Mouse (Mus musculus) liver, embryonic 16.5 days (tissue): ENCODE measurements around the gene Tcerg1l. TPM values are rescaled to one million over a fixed set of nuclear protein-coding genes. Genes with fewer than 3 reads are reported as not detected.

Source experiments
- ATAC-seq: fragments of 200-750 bp; cut with Nextera tagmentation; 2 replicates; pipeline ENCODE4 v1.8.0; 2017; ENCODE audit warnings: low read depth, mild to moderate bottlenecking, moderate number of reproducible peaks, moderate library complexity
- H3K27ac ChIP-seq: fragments of 300-500 bp; sonication (generic); 2 replicates; pipeline ENCODE4 v1.5.1; 2014; ENCODE audit warnings: mild to moderate bottlenecking, low read length
- H3K27me3 ChIP-seq: fragments of 300-500 bp; sonication (generic); 2 replicates; pipeline ENCODE4 v1.6.1; 2014; ENCODE audit warnings: low read depth, low read length, mixed read lengths; ENCODE audit not compliant: control insufficient read depth, insufficient read depth
- H3K36me3 ChIP-seq: fragments of 300-500 bp; sonication (generic); 2 replicates; pipeline ENCODE4 v1.6.1; 2014; ENCODE audit warnings: mild to moderate bottlenecking; ENCODE audit not compliant: control insufficient read depth, insufficient read depth
- H3K4me1 ChIP-seq: fragments of 300-500 bp; sonication (generic); 2 replicates; pipeline ENCODE4 v1.6.1; 2014; ENCODE audit warnings: low read depth, low read length, mixed read lengths; ENCODE audit not compliant: control insufficient read depth
- H3K4me2 ChIP-seq: fragments of 300-500 bp; sonication (generic); 2 replicates; pipeline ENCODE4 v1.6.1; 2014; ENCODE audit warnings: low read depth, low read length, mixed read lengths
- H3K4me3 ChIP-seq: fragments of 300-500 bp; sonication (generic); 2 replicates; pipeline ENCODE4 v1.5.1; 2014; ENCODE audit warnings: low read depth, mild to moderate bottlenecking, low read length
- H3K9ac ChIP-seq: fragments of 300-500 bp; sonication (generic); 2 replicates; pipeline ENCODE4 v1.6.1; 2014; ENCODE audit warnings: low read depth, low read length
- H3K9me3 ChIP-seq: fragments of 300-500 bp; sonication (generic); replicated peaks from 2 replicates; pipeline ENCODE4 v1.6.1; 2016; ENCODE audit warnings: low read length; ENCODE audit not compliant: control insufficient read depth
- WGBS: fragments of 180-500 bp; shearing (Covaris S2); extraction: QIAGEN DNeasy Blood & Tissue Kit; methylation state at CpG from one replicate; pipeline ENCODE4 v1.1.7; 2014; ENCODE audit not compliant: insufficient replicate concordance; 5-methylcytosine and 5-hydroxymethylcytosine counted together
- polyA plus RNA-seq: library from polyadenylated mRNA; unstranded; fragments of >200 nt; fragmentation: Nextera tagmentation; extraction: Ambion mirVana; gene quantifications from 2 replicates; pipeline ENCODE4 v1.2.1, GENCODE M21; 2015

The Tcerg1l gene
- not detected in 2 replicates for polyA plus RNA-seq

DNA sequence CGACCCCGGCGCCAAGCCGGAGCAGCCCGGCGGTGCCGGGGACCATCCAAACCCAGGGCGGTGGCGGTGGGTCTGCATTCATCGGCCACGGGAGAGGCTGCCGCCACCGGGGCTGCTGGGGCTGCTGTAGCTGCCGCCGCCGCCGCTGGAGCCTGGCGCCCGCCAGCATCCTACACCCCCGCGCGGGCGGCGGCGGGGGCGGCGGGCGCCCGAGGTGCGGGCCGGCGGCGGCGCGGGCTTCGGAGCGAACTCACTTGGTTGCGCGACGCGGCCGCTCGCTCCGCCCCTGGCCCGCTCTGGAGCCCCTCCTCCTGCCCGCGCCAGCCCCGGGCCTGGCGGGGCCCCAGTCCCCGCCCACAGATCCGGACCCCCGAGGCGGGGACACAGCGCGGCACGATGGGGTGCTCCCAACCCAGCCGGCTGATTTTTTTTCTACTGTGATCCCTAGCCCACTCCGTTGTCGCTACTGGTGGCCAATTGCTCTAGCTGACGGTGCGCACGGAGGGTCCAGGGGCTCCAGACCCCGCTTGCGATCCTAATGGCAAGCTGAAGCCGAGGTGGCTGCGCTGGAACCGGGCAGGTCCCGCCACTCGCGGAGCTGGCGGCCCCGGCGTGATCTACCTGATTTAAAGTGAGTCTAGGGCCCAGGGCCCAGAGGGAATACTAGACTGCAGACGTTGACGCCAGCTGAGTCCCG is at the start of gene Tcerg1l:
TSS of gene Tcerg1l (minus strand) at position 246 of the 697 bp plus-strand sequence.
- H3K27me3 ChIP-seq, result peaks cover 31% of the 10 kb centered on the region
- peak within 1 kb of the TSS; percentile 30 for H3K4me2 ChIP-seq
- no peaks in the 10 kb centered on the region for H3K36me3 ChIP-seq
- ATAC-seq, result no peak
- 1% methylated on average over 65 of the region's 76 CpGs for WGBS
- no peak within 1 kb of the TSS for H3K9ac ChIP-seq
- H3K9me3 ChIP-seq, result no peaks in the 10 kb centered on the region
- H3K27ac ChIP-seq, result no peak within 1 kb of the TSS
- H3K4me1 ChIP-seq, result no peaks in the 10 kb centered on the region; the same call in 1 of the 2 replicates
- H3K4me3 ChIP-seq, result peak within 1 kb of the TSS; percentile 13

- WGBS, result 48% methylated on average over 4 of the region's 4 CpGs
- Histone ChIP-seq H3K9ac (no peak overlapping the region), H3K4me2 (no peak overlapping the region), H3K4me1 (no peaks in the 10 kb centered on the region), H3K27me3 (no peaks in the 10 kb centered on the region), H3K9me3 (no peaks in the 10 kb centered on the region), H3K36me3 (no peaks in the 10 kb centered on the region), H3K27ac (no peak overlapping the region), H3K4me3 (no peak overlapping the region)
- ATAC-seq, result no peak
These were observed 44.6 kb upstream of the Tcerg1l start for GRCm38 (mm10) chr7:138442096-138442495.

GRCm38 (mm10) chr7:138432541-138432940 is 35.0 kb upstream of the Tcerg1l start:
- no peaks in the 10 kb centered on the region for H3K36me3 ChIP-seq
- no peak overlapping the region for H3K4me2 ChIP-seq
- H3K27me3 ChIP-seq, result no peaks in the 10 kb centered on the region
- no peak overlapping the region for H3K4me3 ChIP-seq
- no peak overlapping the region for H3K27ac ChIP-seq
- WGBS, result 42% methylated on average over 4 of the region's 4 CpGs
- ATAC-seq, result no peak
- no peaks in the 10 kb centered on the region for H3K9me3 ChIP-seq
- no peaks in the 10 kb centered on the region for H3K4me1 ChIP-seq
- H3K9ac ChIP-seq, result no peak overlapping the region

DNA sequence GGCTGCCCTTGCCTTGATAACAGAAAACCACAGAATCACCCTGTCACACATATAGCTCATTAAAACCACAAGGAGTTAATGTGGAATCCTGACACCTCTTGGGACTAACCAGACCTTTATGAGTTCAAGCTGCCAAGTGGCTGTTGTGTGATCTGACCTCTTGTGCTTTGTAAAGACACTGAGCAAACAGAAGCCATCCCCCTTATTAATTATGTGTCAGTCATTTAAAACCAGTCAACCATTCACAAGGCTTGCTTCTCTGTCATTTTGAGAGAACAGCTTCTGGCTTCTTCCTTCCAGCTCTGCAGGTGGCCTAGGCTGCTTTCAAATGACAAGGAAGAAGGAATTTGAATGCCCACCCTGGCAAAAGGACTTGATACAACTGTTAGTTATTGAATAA is 33.9 kb upstream of the Tcerg1l start:
- Histone ChIP-seq H3K27me3 (no peaks in the 10 kb centered on the region), H3K27ac (no peak overlapping the region), H3K4me2 (no peak overlapping the region), H3K36me3 (no peaks in the 10 kb centered on the region), H3K4me3 (no peak overlapping the region), H3K9ac (no peak overlapping the region), H3K9me3 (no peaks in the 10 kb centered on the region), H3K4me1 (no peaks in the 10 kb centered on the region)
- ATAC-seq, result no peak

DNA sequence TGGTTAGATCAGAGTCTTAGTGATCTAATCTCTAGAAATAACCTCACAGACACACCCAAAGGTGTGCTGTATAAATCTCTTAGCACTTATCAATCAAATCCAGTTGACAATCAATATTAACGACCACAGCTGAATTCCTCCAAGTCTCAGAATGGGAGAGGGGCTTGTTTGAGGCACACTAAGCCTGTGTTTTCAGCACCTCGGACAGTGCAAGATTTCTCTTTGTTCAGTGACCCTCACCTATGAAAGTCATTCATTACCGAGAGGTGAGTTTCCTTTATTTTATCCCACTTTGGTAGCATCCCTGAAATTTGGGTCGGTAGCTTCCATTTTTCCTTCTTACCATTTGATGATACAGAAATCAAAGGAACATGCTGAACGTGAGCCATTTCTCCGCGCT is 32.4 kb upstream of the Tcerg1l start:
- no peak overlapping the region for H3K4me3 ChIP-seq
- ATAC-seq, result no peak
- H3K27me3 ChIP-seq, result no peaks in the 10 kb centered on the region
- no peak overlapping the region for H3K27ac ChIP-seq
- no peaks in the 10 kb centered on the region for H3K4me1 ChIP-seq
- H3K36me3 ChIP-seq, result no peaks in the 10 kb centered on the region
- no peaks in the 10 kb centered on the region for H3K9me3 ChIP-seq
- no peak overlapping the region for H3K9ac ChIP-seq
- WGBS, result 52% methylated on average over 7 of the region's 7 CpGs
- no peak overlapping the region for H3K4me2 ChIP-seq

DNA sequence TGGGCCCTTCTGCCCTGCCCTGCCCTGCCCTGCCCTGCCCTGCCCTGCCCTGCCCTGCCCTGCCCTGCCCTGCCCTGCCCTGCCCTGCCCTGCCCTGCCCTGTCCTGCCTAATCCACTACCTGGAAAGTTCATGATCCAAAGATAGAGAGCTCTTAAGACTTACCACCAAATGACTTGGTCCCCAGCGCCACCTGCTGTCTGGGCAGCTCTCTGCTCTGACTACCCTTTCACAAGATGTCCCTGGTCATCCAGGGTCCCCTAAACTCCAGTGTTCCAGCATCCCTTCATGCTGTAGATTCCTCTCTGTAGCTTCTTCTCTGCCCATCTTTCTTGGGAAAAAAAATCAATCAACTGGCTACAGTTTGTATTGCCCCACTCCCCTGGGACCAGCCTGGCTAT is 31.3 kb upstream of the Tcerg1l start:
- WGBS, result 21% methylated on average over 1 of the region's 1 CpGs
- Histone ChIP-seq H3K36me3 (no peaks in the 10 kb centered on the region), H3K9ac (no peak overlapping the region), H3K9me3 (no peaks in the 10 kb centered on the region), H3K27me3 (no peaks in the 10 kb centered on the region), H3K4me2 (no peak overlapping the region), H3K4me3 (no peak overlapping the region), H3K4me1 (no peaks in the 10 kb centered on the region), H3K27ac (no peak overlapping the region)
- ATAC-seq, result no peak

DNA sequence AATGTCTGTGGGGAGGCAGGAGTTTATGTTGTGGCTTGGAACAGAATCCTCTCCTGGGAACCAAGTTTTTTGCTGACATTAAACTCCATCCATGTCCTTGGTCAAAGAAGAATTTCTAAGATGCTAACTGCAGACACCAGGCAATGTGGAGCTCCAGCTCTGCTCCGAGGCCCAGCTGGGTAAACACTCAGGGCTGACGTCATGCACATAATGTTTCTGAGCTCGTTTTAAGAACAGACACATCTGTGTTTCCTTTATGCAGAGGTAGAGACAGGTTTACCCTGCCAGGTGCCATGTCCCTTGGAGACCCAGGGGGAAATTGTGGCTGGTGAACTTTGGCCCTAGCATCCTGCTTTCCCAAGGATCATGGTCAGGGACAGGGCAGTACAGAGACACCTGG is 29.9 kb upstream of the Tcerg1l start:
- 36% methylated on average over 3 of the region's 3 CpGs for WGBS
- no peak overlapping the region for H3K27ac ChIP-seq
- ATAC-seq, result no peak
- no peak overlapping the region for H3K9ac ChIP-seq
- H3K4me3 ChIP-seq, result no peak overlapping the region
- H3K4me1 ChIP-seq, result no peaks in the 10 kb centered on the region
- H3K4me2 ChIP-seq, result no peak overlapping the region
- H3K9me3 ChIP-seq, result no peaks in the 10 kb centered on the region
- no peaks in the 10 kb centered on the region for H3K27me3 ChIP-seq
- H3K36me3 ChIP-seq, result no peaks in the 10 kb centered on the region

- no peak for ATAC-seq
- Histone ChIP-seq H3K4me1 (no peaks in the 10 kb centered on the region), H3K9ac (no peak overlapping the region), H3K4me2 (no peak overlapping the region), H3K9me3 (no peaks in the 10 kb centered on the region), H3K27ac (no peak overlapping the region), H3K27me3 (no peaks in the 10 kb centered on the region), H3K36me3 (no peaks in the 10 kb centered on the region), H3K4me3 (no peak overlapping the region)
- WGBS, result 72% methylated on average over 5 of the region's 5 CpGs
These were observed 16.0 kb upstream of the Tcerg1l start for GRCm38 (mm10) chr7:138413496-138413895.

DNA sequence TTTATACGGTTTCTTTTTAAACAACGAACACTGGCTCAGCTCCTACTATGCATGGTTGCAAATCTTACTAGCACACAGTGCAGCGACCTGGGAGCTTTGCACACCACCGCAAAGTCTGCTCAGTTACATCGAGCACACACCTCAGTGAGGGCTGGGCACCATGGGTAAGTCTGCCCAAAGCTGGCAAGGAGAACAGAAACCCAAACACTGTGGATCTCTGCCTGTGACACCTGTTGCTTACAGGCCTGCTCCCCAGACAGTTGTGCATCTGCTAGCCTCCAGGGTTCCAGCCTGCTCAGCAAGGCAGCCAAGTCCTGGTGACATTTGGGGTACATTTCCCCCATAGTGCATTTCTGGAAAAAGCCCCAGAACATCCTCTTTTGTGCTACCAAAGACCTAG is 4.1 kb upstream of the Tcerg1l start:
- H3K9ac ChIP-seq, result no peak overlapping the region
- no peak overlapping the region for H3K27ac ChIP-seq
- H3K27me3 ChIP-seq, result peaks cover 27% of the 10 kb centered on the region
- no peak overlapping the region for H3K4me3 ChIP-seq
- H3K36me3 ChIP-seq, result no peaks in the 10 kb centered on the region
- no peak for ATAC-seq
- no peaks in the 10 kb centered on the region; the same call in 1 of the 2 replicates for H3K4me1 ChIP-seq
- 56% methylated on average over 5 of the region's 5 CpGs for WGBS
- no peaks in the 10 kb centered on the region for H3K9me3 ChIP-seq
- H3K4me2 ChIP-seq, result no peak overlapping the region
